Mouse (Mus musculus) cerebellum, adult 2 months (tissue): ENCODE data around the gene Rufy2. TPM values are rescaled to one million over a fixed set of nuclear protein-coding genes. Genes with fewer than 3 reads are reported as not detected.

Experiments used
- DNase-seq, 2 experiments: peaks; one replicate each; pipeline ENCODE4 v3.0.0; 2021
- H3K27ac ChIP-seq: fragments of 200-500 bp; 2 replicates; pipeline ENCODE4 v1.5.1; 2012; ENCODE audit warnings: low read length, control low read depth, inconsistent platforms; ENCODE audit not compliant: insufficient read depth
- H3K27me3 ChIP-seq: fragments of 200-500 bp; 2 replicates; pipeline ENCODE4 v1.6.1; 2012; ENCODE audit warnings: inconsistent platforms, mild to moderate bottlenecking, low read length, moderate library complexity; ENCODE audit not compliant: control insufficient read depth, insufficient read depth
- H3K4me1 ChIP-seq: fragments of 200-500 bp; 2 replicates; pipeline ENCODE4 v1.6.1; 2011; ENCODE audit warnings: low read length; ENCODE audit not compliant: control insufficient read depth, insufficient read depth
- H3K4me3 ChIP-seq: fragments of 200-500 bp; replicated peaks from 2 replicates; pipeline ENCODE3; 2011; ENCODE audit warnings: mild to moderate bottlenecking, low read depth, low read length, control low read depth; ENCODE audit not compliant: insufficient read depth
- CTCF ChIP-seq: fragments of 200-500 bp; IDR thresholded peaks from 2 replicates; pipeline ENCODE4 v1.5.1; 2011; ENCODE audit warnings: low read depth, mild to moderate bottlenecking, control low read depth, low read length, moderate library complexity, borderline replicate concordance; ENCODE audit not compliant: insufficient read depth
- POLR2A ChIP-seq: fragments of 200-500 bp; IDR thresholded peaks from 2 replicates; pipeline ENCODE4 v1.6.1; 2011; ENCODE audit warnings: low read length, control low read depth, borderline replicate concordance; ENCODE audit not compliant: insufficient read depth
- WGBS: fragments of 180-500 bp; shearing (Covaris S2); methylation state at CpG from one replicate; pipeline ENCODE4 v1.1.7; 2018; 5-methylcytosine and 5-hydroxymethylcytosine counted together
- polyA plus RNA-seq: library from polyadenylated mRNA; depleted of rRNA; stranded (reverse); fragments of >200 nt; gene quantifications from 2 replicates; pipeline ENCODE4 v1.2.3, GENCODE M21; 2012; rRNA removed

Gene Rufy2
- polyA plus RNA-seq, 1 experiment = 68.4 TPM

DNA sequence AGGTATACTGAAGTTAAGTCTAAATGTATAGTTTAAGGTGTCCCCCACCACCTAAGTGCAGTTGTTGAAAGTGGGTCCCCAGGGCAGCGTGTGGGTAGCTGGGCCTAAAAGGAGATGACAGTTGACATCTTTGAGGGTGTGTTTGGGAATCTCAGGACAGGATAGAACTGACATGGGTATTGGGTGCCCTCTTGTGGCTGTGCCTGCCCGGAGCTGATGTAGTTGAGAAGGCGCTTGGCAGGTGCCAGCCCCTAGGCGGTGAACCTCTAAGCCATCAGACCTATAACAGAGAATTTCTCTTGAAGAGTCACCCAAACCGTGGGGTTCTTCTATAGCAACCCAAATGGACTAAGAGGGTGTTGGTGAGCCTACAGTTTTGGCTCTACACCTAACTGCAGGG lies 86.0 kb downstream of the Rufy2 start:
- peak; percentile 86 to 90 for DNase-seq
- H3K27me3 ChIP-seq = no peaks in the 10 kb centered on the region
- WGBS = 3% methylated on average over 5 of the region's 5 CpGs
- no peak for TF ChIP-seq POLR2A
- TF ChIP-seq CTCF = peak; percentile 94
- H3K4me1 ChIP-seq = no peaks in the 10 kb centered on the region
- no peak overlapping the region for H3K4me3 ChIP-seq
- H3K27ac ChIP-seq = no peak overlapping the region

Other genes starting within 250 kb of the Rufy2 start
- 39.5 and 41.5 TPM in 2 replicates for gene Ccar1, start 187.9 kb upstream of the Rufy2 start, polyA plus RNA-seq
- gene Tet1, start 71.2 kb upstream of the Rufy2 start, polyA plus RNA-seq = 6.5 and 7.4 TPM in 2 replicates
- 27.0 and 28.4 TPM in 2 replicates for gene Slc25a16, start 59.6 kb upstream of the Rufy2 start, polyA plus RNA-seq
- 3.0 and 3.9 TPM in 2 replicates for gene Dna2, start 33.2 kb upstream of the Rufy2 start, polyA plus RNA-seq
- gene Hnrnph3, start 44.0 kb downstream of the Rufy2 start, polyA plus RNA-seq = 97.0 and 97.6 TPM in 2 replicates
- 2.0 and 2.5 TPM in 2 replicates for gene Pbld2, start 44.1 kb downstream of the Rufy2 start, polyA plus RNA-seq
- 0.32 and 0.47 TPM in 2 replicates for gene Pbld1, start 79.9 kb downstream of the Rufy2 start, polyA plus RNA-seq
- gene Atoh7, start 119.4 kb downstream of the Rufy2 start, polyA plus RNA-seq = 18.5 and 22.6 TPM in 2 replicates
- 1.4 and 1.9 TPM in 2 replicates for gene Mypn, start 223.7 kb downstream of the Rufy2 start, polyA plus RNA-seq